Mouse (Mus musculus): Measurements from ENCODE around the gene Faap100. TPM values are rescaled to one million over a fixed set of nuclear protein-coding genes. Genes with fewer than 3 reads are reported as not detected.

The Faap100 gene
- polyA plus RNA-seq, 1 experiment from 2014 or later = 8.7 TPM

Small RNA genes within 50 kb of the gene (microRNA-seq; reads per million reads assigned to microRNA genes)
- gene Gm23419 (not detected), gene Mir6935 (2.1 reads per million)

Other genes starting within 250 kb of the Faap100 start
- gene Slc38a10, start 227.4 kb downstream of the Faap100 start, polyA plus RNA-seq (2015; fragmentation: Nextera tagmentation; extraction: Ambion mirVana) = 35.5 and 38.3 TPM in 2 replicates
- 1.3 and 1.4 TPM in 2 replicates for gene Bahcc1, start 145.8 kb downstream of the Faap100 start, polyA plus RNA-seq (2015; fragmentation: Nextera tagmentation; extraction: Ambion mirVana)
- gene Actg1, start 30.2 kb downstream of the Faap100 start, polyA plus RNA-seq (2015; fragmentation: Nextera tagmentation; extraction: Ambion mirVana) = 712 and 750 TPM in 2 replicates
- gene Fscn2, start 17.2 kb downstream of the Faap100 start, polyA plus RNA-seq (2015; fragmentation: Nextera tagmentation; extraction: Ambion mirVana) = not detected in 2 replicates
- gene Nploc4, start 58.9 kb upstream of the Faap100 start, polyA plus RNA-seq (2015; fragmentation: Nextera tagmentation; extraction: Ambion mirVana) = 22.3 and 26.8 TPM in 2 replicates
- gene Tspan10, start 63.9 kb upstream of the Faap100 start, polyA plus RNA-seq (2015; fragmentation: Nextera tagmentation; extraction: Ambion mirVana) = not detected in 2 replicates
- gene Pde6g, start 74.7 kb upstream of the Faap100 start, polyA plus RNA-seq (2015; fragmentation: Nextera tagmentation; extraction: Ambion mirVana) = 0.12 TPM in 1 of 2 replicates, not detected in the other
- 8.4 and 9.5 TPM in 2 replicates for gene Oxld1, start 79.3 kb upstream of the Faap100 start, polyA plus RNA-seq (2015; fragmentation: Nextera tagmentation; extraction: Ambion mirVana)
- 20.2 and 23.1 TPM in 2 replicates for gene Ccdc137, start 79.4 kb upstream of the Faap100 start, polyA plus RNA-seq (2015; fragmentation: Nextera tagmentation; extraction: Ambion mirVana)
- 15.9 and 16.0 TPM in 2 replicates for gene Arl16, start 88.8 kb upstream of the Faap100 start, polyA plus RNA-seq (2015; fragmentation: Nextera tagmentation; extraction: Ambion mirVana)
- 142 and 150 TPM in 2 replicates for gene Mrpl12, start 105.8 kb upstream of the Faap100 start, polyA plus RNA-seq (2015; fragmentation: Nextera tagmentation; extraction: Ambion mirVana)
- gene Slc25a10, start 113.1 kb upstream of the Faap100 start, polyA plus RNA-seq (2015; fragmentation: Nextera tagmentation; extraction: Ambion mirVana) = 42.2 and 44.1 TPM in 2 replicates
- 10.0 and 10.7 TPM in 2 replicates for gene Gcgr, start 151.9 kb upstream of the Faap100 start, polyA plus RNA-seq (2015; fragmentation: Nextera tagmentation; extraction: Ambion mirVana)
- 45.7 and 46.9 TPM in 2 replicates for gene Mcrip1, start 171.0 kb upstream of the Faap100 start, polyA plus RNA-seq (2015; fragmentation: Nextera tagmentation; extraction: Ambion mirVana)
- gene Ppp1r27, start 172.4 kb upstream of the Faap100 start, polyA plus RNA-seq (2015; fragmentation: Nextera tagmentation; extraction: Ambion mirVana) = 0.22 TPM in 1 of 2 replicates, not detected in the other
- 403 and 453 TPM in 2 replicates for gene P4hb, start 194.5 kb upstream of the Faap100 start, polyA plus RNA-seq (2015; fragmentation: Nextera tagmentation; extraction: Ambion mirVana)
- 258 and 276 TPM in 2 replicates for gene Arhgdia, start 202.9 kb upstream of the Faap100 start, polyA plus RNA-seq (2015; fragmentation: Nextera tagmentation; extraction: Ambion mirVana)
- gene Alyref, start 219.6 kb upstream of the Faap100 start, polyA plus RNA-seq (2015; fragmentation: Nextera tagmentation; extraction: Ambion mirVana) = 379 and 416 TPM in 2 replicates
- 99.1 and 102 TPM in 2 replicates for gene Anapc11, start 219.7 kb upstream of the Faap100 start, polyA plus RNA-seq (2015; fragmentation: Nextera tagmentation; extraction: Ambion mirVana)
- 9.5 and 12.6 TPM in 2 replicates for gene Npb, start 229.7 kb upstream of the Faap100 start, polyA plus RNA-seq (2015; fragmentation: Nextera tagmentation; extraction: Ambion mirVana)
- gene Pcyt2, start 239.2 kb upstream of the Faap100 start, polyA plus RNA-seq (2015; fragmentation: Nextera tagmentation; extraction: Ambion mirVana) = 114 and 116 TPM in 2 replicates
- gene Sirt7, start 246.5 kb upstream of the Faap100 start, polyA plus RNA-seq (2015; fragmentation: Nextera tagmentation; extraction: Ambion mirVana) = 33.8 and 34.3 TPM in 2 replicates

Data from liver, embryonic 13.5 days (tissue).